Mouse (Mus musculus) kidney, embryonic 14.5 days (tissue): ENCODE data around the gene Vmn2r15. TPM values are rescaled to one million over a fixed set of nuclear protein-coding genes. Genes with fewer than 3 reads are reported as not detected.

Experiments
- ATAC-seq: fragments of 200-750 bp; cut with Nextera tagmentation; 2 replicates; pipeline ENCODE4 v1.8.0; 2017; ENCODE audit warnings: moderate number of reproducible peaks, mild to moderate bottlenecking, moderate TSS enrichment, moderate library complexity; ENCODE audit not compliant: low FRiP score, low TSS enrichment
- H3K27ac ChIP-seq: fragments of 300-500 bp; sonication (generic); 2 replicates; pipeline ENCODE4 v1.5.1; 2014; ENCODE audit warnings: low read depth, mild to moderate bottlenecking, low read length, moderate library complexity, mixed read lengths
- H3K27me3 ChIP-seq: fragments of 300-500 bp; sonication (generic); 2 replicates; pipeline ENCODE4 v1.6.1; 2014; ENCODE audit warnings: mild to moderate bottlenecking, low read length; ENCODE audit not compliant: control insufficient read depth, insufficient read depth
- H3K36me3 ChIP-seq: fragments of 300-500 bp; sonication (generic); 2 replicates; pipeline ENCODE4 v1.6.1; 2014; ENCODE audit warnings: low read length, mixed read lengths; ENCODE audit not compliant: control insufficient read depth, insufficient read depth
- H3K4me1 ChIP-seq: fragments of 300-500 bp; sonication (generic); 2 replicates; pipeline ENCODE4 v1.6.1; 2014; ENCODE audit warnings: low read length, mixed read lengths; ENCODE audit not compliant: control insufficient read depth, insufficient read depth
- H3K4me2 ChIP-seq: fragments of 300-500 bp; sonication (generic); replicated peaks from 2 replicates; pipeline ENCODE4 v1.6.1; 2014; ENCODE audit warnings: low read depth, mild to moderate bottlenecking, low read length
- H3K4me3 ChIP-seq: fragments of 300-500 bp; sonication (generic); 2 replicates; pipeline ENCODE4 v1.5.1; 2014; ENCODE audit warnings: mild to moderate bottlenecking, low read length
- H3K9ac ChIP-seq: fragments of 300-500 bp; sonication (generic); 2 replicates; pipeline ENCODE4 v1.6.1; 2014; ENCODE audit warnings: low read depth, mild to moderate bottlenecking, low read length, moderate library complexity
- H3K9me3 ChIP-seq: fragments of 300-500 bp; sonication (generic); 2 replicates; pipeline ENCODE4 v1.6.1; 2016; ENCODE audit warnings: low read length; ENCODE audit not compliant: control insufficient read depth
- WGBS: fragments of 180-500 bp; shearing (Covaris S2); extraction: QIAGEN DNeasy Blood & Tissue Kit; methylation state at CpG from one replicate; pipeline ENCODE4 v1.1.7; 2014; 5-methylcytosine and 5-hydroxymethylcytosine counted together
- polyA plus RNA-seq: library from polyadenylated mRNA; unstranded; fragments of >200 nt; fragmentation: Nextera tagmentation; extraction: Ambion mirVana; gene quantifications from 2 replicates; pipeline ENCODE4 v1.2.1, GENCODE M21; 2014

The Vmn2r15 gene
- not detected in 2 replicates for polyA plus RNA-seq

DNA sequence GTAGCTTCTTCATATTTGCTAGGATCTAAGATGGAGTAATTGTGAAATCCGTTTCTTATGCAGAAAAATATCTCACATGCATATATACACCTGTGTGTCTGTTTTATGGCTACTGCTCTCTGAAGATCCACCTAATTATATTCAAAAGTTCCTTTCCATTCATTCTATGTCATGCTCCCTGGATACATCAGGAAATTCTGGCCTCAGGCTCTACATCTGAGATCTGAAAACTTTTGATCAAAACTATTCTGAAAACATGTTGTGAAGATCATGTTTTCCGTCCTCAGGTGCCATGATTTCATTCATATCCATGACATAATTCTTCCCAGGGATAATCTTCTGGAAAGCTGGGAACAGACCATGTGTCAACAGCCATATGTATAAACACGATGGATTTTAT, at the start of gene Vmn2r15:
Vmn2r15 (minus strand) TSS at position 101 of the 400 bp plus-strand sequence.
- Histone ChIP-seq H3K4me3 (no peak within 1 kb of the TSS), H3K27me3 (no peaks in the 10 kb centered on the region), H3K9me3 (peaks cover 8% of the 10 kb centered on the region; the same call in 1 of the 2 replicates), H3K9ac (no peak within 1 kb of the TSS), H3K4me1 (no peaks in the 10 kb centered on the region), H3K4me2 (no peak within 1 kb of the TSS), H3K27ac (no peak within 1 kb of the TSS), H3K36me3 (no peaks in the 10 kb centered on the region)
- WGBS = 62% methylated on average over 3 of the region's 3 CpGs
- no peak for ATAC-seq

DNA sequence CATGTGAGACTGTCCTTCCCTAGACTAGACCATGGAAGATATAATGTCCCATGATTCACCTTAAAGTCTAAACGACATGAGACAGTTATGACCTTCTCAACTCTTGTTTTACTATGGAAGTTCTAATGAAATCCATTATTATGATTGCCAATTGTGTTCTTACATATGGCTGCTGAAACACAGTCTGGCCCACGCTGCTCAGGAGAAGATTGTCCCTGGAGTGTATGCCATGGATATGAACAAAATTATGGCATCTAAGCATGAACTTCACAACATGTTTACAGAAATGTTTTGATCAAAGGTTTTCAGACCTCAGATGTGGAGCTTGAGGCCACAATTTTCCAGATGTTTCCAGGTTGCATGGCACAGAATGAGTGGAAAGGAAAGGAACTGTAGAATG, 32.4 kb upstream of the Vmn2r15 start, which contains the start of gene Vmn2r16:
Vmn2r16 (plus strand) TSS at position 301 of the 400 bp plus-strand sequence.
- ATAC-seq = no peak
- 68% methylated on average over 2 of the region's 2 CpGs for WGBS
- Histone ChIP-seq H3K4me2 (no peak within 1 kb of the TSS), H3K4me1 (no peaks in the 10 kb centered on the region), H3K9me3 (peaks cover 11% of the 10 kb centered on the region), H3K27me3 (no peaks in the 10 kb centered on the region), H3K4me3 (no peak within 1 kb of the TSS), H3K9ac (no peak within 1 kb of the TSS), H3K36me3 (no peaks in the 10 kb centered on the region), H3K27ac (no peak within 1 kb of the TSS)

DNA sequence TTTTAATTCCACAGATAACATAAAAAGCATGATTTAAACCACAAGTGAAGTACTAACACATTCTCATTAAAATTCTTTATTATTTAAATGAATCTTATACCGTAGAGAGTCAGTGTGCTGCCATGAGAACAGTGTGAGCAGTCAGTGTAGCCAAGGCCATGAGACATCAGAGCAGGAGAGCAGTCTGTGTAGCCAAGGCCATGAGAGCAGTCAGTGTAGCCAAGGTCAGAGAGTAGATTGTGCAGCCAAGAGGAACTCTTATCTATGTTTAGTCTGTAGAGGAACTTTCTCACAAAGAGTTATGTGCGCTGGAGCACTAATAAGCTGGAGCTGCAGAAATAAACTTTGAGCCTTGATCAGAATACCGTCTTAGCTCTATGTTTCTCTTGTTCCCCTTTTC, 2.8 kb downstream of the Vmn2r15 start:
- ATAC-seq = no peak
- 90% methylated on average over 3 of the region's 3 CpGs for WGBS

More for the DNA sequence above, 2.8 kb downstream of the Vmn2r15 start:
- Histone ChIP-seq H3K27ac (no peak overlapping the region), H3K4me1 (no peaks in the 10 kb centered on the region), H3K27me3 (no peaks in the 10 kb centered on the region), H3K36me3 (no peaks in the 10 kb centered on the region), H3K9me3 (peaks cover 3% of the 10 kb centered on the region; the same call in 1 of the 2 replicates), H3K4me3 (no peak overlapping the region), H3K4me2 (no peak overlapping the region), H3K9ac (no peak overlapping the region)

Other genes with a start within 250 kb of the Vmn2r15 start
- gene Vmn2r11, start 238.1 kb downstream of the Vmn2r15 start, polyA plus RNA-seq = not detected in 2 replicates
- not detected in 2 replicates for gene Vmn2r12, start 199.7 kb downstream of the Vmn2r15 start, polyA plus RNA-seq
- not detected in 2 replicates for gene Vmn2r13, start 105.4 kb downstream of the Vmn2r15 start, polyA plus RNA-seq
- not detected in 2 replicates for gene Vmn2r14, start 72.9 kb downstream of the Vmn2r15 start, polyA plus RNA-seq
- not detected in 2 replicates for gene Vmn2r16, start 32.5 kb upstream of the Vmn2r15 start, polyA plus RNA-seq
- gene Vmn2r17, start 122.0 kb upstream of the Vmn2r15 start, polyA plus RNA-seq = not detected in 2 replicates